Mouse (Mus musculus): ENCODE data around the gene Fam216a. TPM values are rescaled to one million over a fixed set of nuclear protein-coding genes. Genes with fewer than 3 reads are reported as not detected.
A peak's percentile ranks its signal among the peaks of the same experiment; 100 is the strongest.
"Not testable (repeated sequence)": the region's sequence is repeated elsewhere in the genome, so short reads cannot be mapped to it uniquely, and the experiment has no call there.

Gene Fam216a
- total RNA-seq, 2 experiments from 2014 or later, result 76.0 to 81.9 TPM

- no peak for DNase-seq
Measured at GRCm38 (mm10) chr5:122320205-122320781, 51.9 kb downstream of the Fam216a start.

GRCm38 (mm10) chr5:122319474-122320204 lies 52.5 kb downstream of the Fam216a start:
- no peak for DNase-seq

GRCm38 (mm10) chr5:122318976-122319375 lies 53.2 kb downstream of the Fam216a start:
- DNase-seq, result not testable (repeated sequence)

- no peak for DNase-seq
Measured at GRCm38 (mm10) chr5:122318100-122318499, 54.1 kb downstream of the Fam216a start.

GRCm38 (mm10) chr5:122317329-122318045 lies 54.7 kb downstream of the Fam216a start:
- no peak for DNase-seq

GRCm38 (mm10) chr5:122314966-122315667 lies 57.0 kb downstream of the Fam216a start:
- DNase-seq, result peak; percentile 88 to 89

Other genes with a start within 250 kb of the Fam216a start
- 1 to 10 TPM in 1 of 2 experiments, under 1 TPM in 1; 0.68 to 1.1 TPM for gene Ccdc63, start 231.5 kb downstream of the Fam216a start, total RNA-seq (2021)
- gene Ppp1cc, start 214.1 kb downstream of the Fam216a start, total RNA-seq (2021), result 100 to 1,000 TPM; 223 to 225 TPM
- gene Hvcn1, start 165.6 kb downstream of the Fam216a start, total RNA-seq (2021), result 1 to 10 TPM; 2.4 to 3.3 TPM
- 10 to 100 TPM; 11.5 to 14.5 TPM for gene Tctn1, start 107.9 kb downstream of the Fam216a start, total RNA-seq (2021)
- gene Pptc7, start 88.0 kb downstream of the Fam216a start, total RNA-seq (2021), result 10 to 100 TPM; 41.1 to 43.6 TPM
- 1 to 10 TPM; 4.5 to 4.9 TPM for gene Rad9b, start 18.1 kb downstream of the Fam216a start, total RNA-seq (2021)
- gene Vps29, start 18.0 kb downstream of the Fam216a start, total RNA-seq (2021), result 100 to 1,000 TPM; 173 to 175 TPM
- 10 to 100 TPM; 29.7 to 31.4 TPM for gene Gpn3, start 488 bp downstream of the Fam216a start, total RNA-seq (2021)
- 100 to 1,000 TPM; 260 to 262 TPM for gene Arpc3, start 19.5 kb upstream of the Fam216a start, total RNA-seq (2021)
- gene Anapc7, start 49.3 kb upstream of the Fam216a start, total RNA-seq (2021), result 10 to 100 TPM; 28.6 to 30.5 TPM
- gene Atp2a2, start 129.9 kb upstream of the Fam216a start, total RNA-seq (2021), result 100 to 1,000 TPM; 639 to 686 TPM
- 10 to 100 TPM; 37.1 to 40.5 TPM for gene Ift81, start 242.2 kb upstream of the Fam216a start, total RNA-seq (2021)